Mouse (Mus musculus) right cerebral cortex, postnatal 10 days (tissue): ENCODE results near the gene Snx6.
A peak's percentile ranks its signal among the peaks of the same experiment; 100 is the strongest.
"Not testable (repeated sequence)": the region's sequence is repeated elsewhere in the genome, so short reads cannot be mapped to it uniquely, and the experiment has no call there.

Source experiments
- DNase-seq, 2 experiments: peaks; one replicate each; pipeline ENCODE4 v3.0.0; 2021; ENCODE audit warnings: low spot score in 2 of 2

Snx6 gene

DNA sequence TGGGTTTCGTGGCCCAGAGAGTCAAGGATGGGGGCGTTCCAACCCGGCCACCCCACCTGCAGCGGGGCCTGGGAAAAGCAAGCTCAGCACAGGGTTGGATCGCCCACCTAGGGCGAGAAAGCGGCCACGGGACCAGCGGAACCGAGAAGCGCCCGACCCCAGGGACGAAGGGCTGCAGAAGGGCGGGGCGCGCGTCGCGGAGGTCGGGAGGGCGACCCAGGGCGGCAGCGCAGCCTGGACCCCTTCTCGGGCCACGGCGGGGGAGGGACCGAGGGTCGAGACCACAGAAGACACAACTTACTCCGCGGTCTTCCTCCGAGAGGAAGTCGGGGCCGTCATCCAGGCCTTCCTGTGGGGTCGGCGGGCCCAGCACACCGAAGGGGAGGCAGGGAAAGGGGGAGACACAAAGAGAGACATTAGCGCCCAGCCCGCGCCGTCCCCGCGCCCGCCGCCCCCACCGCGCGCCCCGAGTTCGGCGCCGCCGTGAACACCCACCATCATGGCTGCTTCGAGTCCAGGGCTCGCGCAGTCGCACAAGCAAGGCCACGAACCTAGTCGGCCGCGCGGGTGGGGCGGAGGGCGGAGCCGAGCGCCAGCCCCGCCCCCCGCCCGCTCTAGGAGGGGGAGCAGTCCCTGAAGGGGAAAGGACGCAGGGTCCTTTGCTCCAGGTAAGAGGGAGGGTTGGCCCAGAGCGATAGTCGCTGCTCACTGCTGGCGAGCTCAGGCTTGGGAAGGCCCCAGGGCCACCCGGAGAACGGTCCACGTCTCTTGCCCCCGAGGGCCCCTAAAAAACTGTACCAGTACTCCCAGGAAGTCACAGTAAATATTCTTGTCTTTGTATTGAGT, at the start of gene Snx6:
Gene Snx6, minus strand, starts transcription at position 551 of the 846 bp plus-strand sequence.
- DNase-seq = peak; percentile 91 to 92

DNA sequence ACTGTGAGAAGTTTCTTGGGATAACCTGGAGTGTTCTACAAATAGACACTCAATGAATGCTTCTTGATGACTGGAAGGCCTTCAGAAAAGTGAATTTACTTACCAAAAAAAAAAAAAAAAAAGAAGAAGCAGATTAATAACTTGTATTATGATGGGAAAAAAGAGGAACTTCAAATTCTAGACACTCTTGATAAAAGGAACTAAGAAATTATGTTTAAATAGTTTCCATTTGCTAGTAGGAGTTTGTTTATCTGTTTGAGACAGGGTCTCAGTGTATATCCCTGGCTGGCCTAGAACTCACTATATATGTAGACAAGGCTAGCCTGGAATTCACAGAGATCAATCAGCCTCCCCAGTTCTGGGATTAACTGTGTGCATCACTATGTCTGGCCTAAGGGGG, 48.9 kb upstream of the Snx6 start:
- DNase-seq = no peak

DNA sequence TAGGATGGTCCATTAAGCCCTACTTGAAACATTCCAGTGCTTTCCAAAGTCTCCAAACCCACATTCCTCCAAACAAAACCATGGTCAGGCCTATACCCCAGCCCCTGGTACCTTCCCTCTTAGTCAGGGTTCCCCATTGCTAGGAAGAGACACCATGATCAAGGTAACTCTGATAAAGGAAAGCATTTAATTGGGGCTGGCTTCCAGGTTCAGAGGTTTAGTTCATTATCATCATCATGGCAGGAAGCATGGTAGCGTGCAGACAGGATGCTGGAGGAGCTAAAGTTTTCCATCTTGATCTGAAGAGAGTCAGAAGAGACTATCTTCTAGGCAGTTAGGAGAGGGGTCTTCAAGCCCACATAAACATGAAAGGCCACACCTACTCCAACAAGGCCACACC, 46.1 kb upstream of the Snx6 start:
- DNase-seq = no peak

DNA sequence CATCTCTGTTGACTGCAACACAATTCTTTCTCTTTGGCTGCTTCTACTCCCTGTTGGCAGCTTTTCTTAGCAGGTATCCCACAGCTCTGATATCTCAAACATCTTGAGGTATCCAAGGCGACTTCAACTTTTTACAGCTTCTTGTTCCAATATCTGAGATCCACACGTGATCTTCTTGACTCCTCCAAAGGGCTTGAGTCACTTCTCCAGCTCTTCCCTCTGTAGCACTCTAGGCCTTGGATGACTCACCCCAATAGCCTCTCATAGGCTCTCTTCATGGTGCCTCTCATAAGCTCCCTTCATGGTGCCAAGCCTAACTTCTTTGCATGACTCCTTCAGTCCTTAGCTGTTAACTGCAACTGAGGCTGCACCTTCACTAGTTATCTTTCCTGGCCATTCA, 44.3 kb upstream of the Snx6 start:
- DNase-seq = no peak

DNA sequence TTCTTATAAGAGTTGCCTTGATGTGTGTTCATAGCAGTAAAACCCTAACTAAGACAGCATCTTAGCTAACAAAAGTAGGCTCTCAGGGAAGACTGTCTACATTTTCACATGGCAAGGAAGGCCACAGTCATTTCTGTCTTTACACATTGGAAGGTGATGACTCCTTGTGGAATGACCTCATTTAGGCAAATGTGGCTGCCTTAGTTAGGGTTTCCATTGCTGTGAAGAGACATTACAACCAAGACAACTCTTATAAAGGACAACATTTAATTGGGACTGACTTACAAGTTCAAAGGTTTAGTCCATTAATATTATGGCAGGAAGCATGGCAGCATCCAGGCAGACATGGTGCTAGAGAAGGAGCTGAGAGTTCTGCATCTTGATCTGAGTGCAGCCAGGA, 43.4 kb upstream of the Snx6 start:
- no peak for DNase-seq

DNA sequence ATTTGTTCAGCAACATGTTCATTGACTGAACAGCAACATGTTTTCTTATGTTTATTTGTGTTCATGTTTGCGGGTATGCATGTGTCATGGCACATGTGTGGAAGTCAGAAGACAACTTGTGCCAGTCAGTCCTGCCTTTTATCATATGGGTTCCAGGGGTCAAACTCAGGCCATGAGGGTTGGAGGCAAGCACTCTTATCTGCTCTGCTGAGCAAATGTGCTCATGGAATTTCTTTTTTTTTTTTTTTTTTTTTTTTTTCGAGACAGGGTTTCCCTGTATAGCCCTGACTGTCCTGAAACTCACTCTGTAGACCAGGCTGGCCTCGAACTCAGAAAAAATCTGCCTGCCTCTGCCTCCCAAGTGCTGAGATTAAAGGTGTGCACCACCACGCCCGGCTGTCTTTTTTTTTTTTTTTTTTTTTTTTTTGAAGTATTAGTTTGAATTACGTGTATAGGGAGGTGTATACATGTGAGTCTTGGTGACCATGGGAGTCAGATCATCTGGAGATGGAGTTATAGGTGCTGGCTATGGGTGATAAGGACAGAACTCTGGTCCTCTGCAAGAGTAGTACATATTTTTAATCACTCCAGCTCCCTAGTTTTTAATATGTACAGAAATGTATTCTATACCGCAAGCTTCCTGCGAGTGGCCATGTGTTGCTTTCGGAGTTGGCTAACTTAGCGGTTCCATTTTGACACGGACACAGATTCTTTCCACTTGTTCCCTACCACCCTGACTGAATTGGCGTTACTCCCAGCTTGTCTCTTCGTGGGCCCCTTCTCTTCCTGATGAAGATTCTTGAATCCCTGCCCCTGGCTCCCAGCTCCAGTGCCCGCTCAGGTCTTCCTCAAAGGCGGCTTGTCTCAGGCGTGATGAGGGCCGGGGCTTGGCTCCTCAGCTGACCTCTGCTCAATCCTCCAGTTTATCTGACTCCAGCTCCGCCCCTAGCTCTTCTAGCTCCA, 40.4 kb upstream of the Snx6 start:
- no peak for DNase-seq

DNA sequence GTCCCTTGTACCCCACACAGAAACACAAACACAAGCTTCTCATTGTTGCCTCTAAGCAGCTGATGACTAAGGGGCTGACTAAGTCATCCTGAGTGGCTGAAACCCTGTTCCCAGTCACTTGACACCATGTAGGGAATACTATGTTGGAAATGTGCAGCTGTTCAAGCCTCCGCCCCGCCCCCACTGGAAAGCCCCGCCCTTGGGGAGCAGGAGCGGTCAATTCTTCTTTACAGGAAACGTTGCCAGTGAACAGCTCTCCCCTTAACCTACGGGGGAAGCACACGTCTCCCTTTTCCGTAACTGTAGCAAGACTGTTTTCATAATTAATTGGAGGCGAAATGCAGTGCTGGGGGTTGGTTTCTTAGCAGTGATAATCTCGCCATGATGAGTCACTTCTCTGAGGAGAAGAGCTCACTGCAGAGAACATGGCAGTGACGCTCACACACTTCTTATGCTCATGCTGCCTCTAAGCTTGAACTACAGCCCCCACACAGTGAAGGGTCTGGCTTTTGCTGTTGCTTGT, 39.5 kb upstream of the Snx6 start:
- DNase-seq = peak; percentile 74 to 77

DNA sequence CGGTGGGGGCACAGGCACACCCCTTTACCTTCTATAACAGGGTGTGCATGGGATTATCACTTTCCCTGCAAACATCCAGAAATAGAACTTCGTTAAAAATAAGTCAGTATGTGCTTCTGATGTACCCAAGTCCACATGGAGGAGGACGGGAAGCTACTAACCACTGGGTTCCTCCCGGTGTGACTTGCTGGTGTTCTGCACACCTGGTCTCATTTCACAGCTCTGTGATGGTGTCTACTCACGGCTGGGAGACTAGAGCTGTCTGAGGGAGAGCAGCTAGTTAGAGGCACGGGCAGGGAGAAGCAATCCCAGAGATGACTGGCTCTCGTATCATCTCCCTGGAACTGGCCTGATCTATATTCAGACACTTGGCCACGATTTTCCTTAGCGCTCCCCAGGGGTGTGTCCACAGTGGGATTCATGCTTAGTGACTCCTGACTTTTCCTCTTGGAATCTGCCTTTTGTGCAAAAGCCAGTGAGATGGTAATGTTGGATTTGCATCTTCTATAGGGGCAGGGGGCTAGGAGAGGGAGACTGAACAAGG, 38.4 kb upstream of the Snx6 start:
- DNase-seq = peak in 1 of 2 experiments; percentile 24

DNA sequence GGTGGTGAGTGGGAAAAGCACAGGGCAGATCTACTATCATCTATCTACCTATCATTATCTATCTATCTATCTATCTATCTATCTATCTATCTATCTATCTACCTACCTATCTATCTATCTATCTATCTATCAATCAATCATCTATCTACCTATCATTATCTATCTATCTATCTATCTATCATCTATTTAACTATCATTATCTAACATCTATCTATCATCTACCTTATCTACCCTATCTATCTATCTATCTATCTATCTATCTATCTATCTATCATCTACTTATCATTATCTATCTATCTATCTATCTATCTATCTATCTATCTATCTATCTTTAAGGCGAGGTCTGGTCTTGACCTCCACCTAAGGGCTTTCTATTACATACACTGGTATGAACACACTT, 36.4 kb upstream of the Snx6 start:
- DNase-seq = not testable (repeated sequence)

DNA sequence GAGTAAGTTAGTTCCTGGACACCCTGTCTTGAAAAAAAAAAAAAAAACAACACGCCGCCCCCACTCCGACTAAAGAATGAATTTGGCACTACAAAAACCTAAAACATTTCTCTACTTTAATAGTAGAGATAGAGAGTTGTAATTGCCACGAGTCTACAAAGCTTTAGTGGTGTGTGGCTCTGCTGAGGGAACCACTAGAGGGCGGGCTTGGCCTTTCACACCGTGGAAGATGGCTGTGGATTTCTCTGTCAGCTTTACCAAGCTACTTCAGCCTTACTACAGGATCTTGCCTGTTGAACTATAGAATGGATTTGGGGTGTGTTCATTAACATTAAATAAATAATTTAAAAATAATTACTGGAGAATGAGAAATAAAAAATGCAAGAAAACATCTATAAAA, 35.1 kb upstream of the Snx6 start:
- peak; percentile 86 to 91 for DNase-seq

DNA sequence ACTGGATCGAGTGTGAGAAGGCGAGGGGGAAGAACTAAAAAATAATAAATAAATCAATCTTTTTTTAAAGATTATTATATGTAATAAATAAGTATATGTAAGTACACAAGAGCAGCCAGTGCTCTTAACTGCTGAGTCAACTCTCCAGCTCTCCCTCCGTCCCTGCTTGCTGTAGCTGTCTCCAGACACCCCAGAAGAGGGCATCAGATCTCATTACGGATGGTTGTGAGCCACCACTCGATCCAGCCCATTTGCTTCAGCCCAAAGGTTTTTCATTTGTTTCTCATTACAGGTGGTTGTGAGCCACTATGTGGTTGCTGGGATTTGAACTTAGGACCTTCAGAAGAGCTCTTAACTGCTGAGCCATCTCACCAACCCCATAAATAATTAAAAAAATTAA, 34.4 kb upstream of the Snx6 start:
- no peak for DNase-seq

DNA sequence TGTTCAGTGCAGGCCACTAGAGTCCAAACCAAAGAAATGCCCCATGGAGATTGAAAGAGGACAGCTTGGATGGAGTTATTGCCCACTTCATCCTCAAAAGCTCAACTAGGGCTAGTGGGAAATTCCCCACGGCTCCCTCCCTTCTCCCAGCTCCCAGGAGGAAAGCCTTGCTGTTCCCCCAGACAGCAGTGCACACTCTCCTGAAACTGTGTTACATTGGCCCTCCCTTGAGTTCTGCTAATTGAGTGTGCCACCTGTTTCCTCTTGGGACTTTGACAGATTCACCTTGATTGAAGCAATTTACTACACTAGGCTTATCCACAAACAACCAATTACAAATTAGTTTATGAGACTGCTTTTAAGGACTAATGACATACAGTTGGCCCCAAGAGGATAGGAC, 32.5 kb upstream of the Snx6 start:
- DNase-seq = no peak

DNA sequence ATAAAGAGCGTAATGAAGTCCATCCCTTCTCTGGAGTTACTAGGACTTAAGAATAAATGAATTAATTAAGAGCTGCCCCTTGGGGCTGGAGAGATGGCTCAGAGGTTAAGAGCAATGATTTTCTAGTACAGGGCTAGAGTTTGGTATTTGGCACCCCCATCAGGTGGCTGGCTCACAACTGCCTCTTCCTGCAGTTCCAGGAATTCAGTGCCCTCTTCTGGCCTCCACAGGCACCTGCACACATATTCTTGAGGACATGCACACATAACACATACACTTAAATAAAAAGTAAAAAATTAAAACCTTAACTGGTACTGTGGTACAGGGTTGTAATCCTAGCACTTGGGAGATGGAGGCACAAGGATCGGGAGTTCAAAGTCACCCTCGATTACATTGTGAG, 29.7 kb upstream of the Snx6 start:
- DNase-seq = no peak

DNA sequence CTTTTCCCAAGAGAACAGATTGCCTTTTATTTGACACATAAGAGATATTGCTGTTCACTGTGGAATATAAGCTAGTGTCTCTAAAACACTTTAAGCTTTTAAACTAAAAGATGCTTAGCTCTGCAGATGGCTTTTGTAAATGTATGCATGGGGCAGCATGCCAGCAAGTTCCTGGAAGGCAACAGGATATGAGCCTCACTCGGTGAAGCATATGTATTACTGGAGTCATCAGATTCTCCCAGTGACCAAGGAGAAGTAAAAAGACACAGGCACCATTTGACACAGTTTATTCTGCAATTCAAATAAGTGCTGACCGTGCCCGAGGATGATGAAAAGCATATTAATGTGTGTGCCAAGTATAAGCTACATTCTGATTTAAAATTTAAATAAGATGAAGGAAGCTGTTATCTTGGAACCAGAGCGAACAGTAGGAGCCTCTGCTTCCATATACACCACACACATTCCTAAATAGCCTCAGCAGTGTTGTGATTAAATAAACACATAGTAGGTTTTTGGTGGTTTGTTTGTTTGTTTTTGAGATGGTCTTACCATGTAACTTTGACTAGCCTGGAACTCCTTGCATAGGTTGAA, 27.4 kb upstream of the Snx6 start:
- DNase-seq = peak; percentile 92

DNA sequence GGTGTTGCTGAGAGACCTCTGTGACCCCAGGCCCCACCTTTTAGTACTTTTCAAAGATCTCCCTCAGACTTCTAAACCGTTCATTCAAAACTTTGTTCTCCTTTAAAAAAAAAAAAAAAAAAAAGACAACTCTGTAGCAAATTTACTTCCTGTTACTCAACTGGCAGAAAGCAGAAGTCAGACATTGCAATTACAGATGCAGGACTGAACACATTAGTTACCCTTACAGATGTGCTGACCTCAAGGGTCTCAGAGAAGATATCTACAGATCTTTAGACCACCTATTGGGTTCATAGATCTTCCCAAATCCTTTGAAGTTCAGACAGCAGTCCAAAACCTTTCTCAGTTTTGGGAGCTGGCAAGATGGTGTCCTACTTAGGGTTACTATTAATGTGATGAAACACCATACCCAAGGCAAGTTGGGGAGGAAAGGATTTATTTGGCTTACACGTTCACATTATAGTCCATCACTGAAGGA, 25.2 kb upstream of the Snx6 start:
- no peak for DNase-seq

DNA sequence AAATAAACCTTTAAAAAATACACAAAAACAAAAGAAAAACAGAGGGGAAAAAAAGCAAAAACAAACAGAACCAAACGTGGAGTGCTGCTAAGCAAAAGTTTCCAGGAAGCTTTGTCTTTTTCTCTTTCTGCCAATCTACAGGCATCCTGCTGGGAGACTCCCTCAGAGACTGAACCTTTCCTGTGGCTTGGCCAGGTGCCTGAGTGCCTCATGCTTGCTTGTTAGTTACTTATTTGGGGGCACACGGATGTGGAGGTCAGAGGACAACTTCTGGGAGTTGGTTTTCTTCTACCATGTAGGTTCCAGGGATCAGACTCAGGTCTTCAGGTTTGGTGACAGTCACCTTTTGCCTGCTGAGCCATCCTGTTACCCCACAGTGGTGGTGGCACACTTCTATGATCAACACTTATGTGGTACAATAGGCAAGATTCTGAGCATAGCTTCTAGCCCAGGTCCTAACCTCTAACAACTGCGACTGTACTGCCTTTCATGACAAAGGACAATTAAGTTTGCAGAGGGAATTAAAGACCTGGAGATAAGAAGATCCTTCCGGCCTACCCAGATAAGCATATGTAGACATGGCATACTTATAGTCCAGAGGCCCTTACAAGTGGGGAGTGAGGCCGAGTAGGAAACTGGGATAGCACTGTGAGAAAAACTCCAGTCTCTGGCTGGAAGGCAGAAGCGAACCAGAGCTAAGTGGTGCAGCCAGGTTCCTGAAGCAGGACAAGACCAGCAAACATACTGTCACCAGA, 23.9 kb upstream of the Snx6 start:
- no peak for DNase-seq

DNA sequence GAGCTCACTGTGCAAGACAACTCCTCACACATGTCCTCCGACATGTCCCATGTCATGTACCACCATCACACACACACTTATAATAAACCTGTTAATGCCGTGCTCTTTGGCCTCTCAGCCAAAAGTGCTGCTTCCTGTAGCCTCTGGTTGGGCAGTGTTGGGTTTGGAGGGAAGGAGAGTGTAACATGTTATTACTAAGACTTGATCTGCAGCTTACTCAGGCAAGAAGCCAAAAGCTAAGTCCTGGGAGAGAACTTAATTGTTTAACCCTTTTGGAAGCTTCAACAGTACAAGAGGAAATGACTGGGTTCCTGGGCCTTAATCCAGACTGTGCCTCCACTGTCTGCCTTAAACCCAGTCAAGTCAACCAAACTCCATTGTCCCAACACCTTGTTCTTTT, 14.6 kb upstream of the Snx6 start:
- no peak for DNase-seq

DNA sequence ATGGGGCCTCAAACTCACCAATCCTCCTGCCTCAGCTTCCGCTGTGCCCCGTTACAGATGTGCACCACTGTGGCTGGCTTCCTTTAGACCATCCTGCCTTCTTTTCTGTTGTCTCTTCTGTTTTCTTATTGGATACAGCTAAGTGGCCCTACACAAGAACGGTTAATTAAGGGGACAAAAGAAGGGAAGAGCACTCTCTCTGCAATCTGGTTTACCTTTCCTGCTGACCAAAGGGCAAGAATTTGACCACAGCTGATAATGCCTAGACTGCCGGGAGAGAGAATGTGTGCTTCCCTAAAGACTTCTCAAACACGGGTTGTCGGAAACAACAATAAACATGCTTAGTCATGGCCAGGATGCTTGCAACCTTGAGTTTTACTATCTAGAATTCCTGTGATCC, 12.0 kb upstream of the Snx6 start:
- no peak for DNase-seq

DNA sequence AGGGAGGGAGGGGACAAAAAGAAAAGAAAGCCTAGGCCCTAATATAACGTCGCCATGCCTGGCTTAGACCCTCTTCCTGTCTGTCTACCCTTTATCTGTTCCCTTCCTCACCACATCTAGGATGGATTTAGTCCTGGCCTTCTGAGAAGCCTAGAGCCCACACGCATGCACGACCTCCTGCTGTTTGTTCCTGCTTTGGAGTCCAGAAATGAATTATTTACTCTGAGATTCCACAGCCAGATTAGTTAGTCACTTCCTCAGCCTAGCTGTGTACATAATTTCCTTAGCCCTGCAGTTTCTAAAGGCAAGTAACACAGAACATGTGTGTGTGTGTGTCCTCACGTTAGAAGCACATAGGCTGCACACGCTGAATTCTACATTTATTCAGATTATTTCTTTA, 10.6 kb upstream of the Snx6 start:
- DNase-seq = no peak

DNA sequence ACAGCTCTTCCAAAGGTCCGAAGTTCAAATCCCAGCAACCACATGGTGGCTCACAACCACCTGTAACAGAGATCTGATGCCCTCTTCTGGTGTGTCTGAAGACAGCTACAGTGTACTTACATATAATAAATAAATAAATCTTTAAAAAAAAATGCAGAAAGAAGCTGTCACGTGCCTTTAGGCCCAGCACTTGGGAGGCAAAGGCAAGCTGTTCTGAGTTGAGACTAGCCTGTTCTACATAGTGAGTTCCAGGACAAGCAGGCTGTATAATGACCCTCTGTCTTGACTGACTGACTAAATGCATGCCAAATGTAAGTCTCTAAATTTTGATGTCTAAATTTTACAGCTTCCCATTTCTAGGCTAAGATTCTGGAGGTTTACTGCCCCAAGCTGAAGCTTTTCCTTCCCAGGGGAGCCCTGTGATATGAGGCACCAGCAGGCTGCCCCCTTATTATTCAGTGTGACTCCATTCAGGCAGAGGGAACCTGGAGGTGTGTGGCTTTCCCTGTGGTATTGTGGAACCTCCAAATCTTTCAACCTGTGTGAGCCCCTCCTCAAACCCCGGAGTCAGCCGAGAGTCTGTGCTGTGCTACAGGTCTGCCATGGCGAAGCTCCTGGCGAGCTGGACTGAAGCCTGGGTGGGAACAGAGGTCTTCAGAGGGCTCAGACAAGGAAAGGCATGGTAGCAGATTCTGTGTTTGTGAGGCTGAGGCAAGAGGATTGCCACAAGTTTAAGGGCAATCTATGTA, 9.9 kb upstream of the Snx6 start:
- DNase-seq = no peak
